Mouse (Mus musculus) spleen, adult 2 months (tissue): Measurements from ENCODE around the gene Shank1.

Experiments
- CTCF ChIP-seq: fragments of 200-500 bp; IDR thresholded peaks from 2 replicates; pipeline ENCODE4 v1.5.1; 2011; ENCODE audit warnings: mild to moderate bottlenecking, inconsistent platforms; ENCODE audit not compliant: insufficient read depth, insufficient read length, insufficient replicate concordance; ENCODE audit errors: extremely low read depth
- POLR2A ChIP-seq: fragments of 200-500 bp; IDR thresholded peaks from 2 replicates; pipeline ENCODE4 v1.6.1; 2011; ENCODE audit warnings: low read depth, low read length, inconsistent platforms

DNA sequence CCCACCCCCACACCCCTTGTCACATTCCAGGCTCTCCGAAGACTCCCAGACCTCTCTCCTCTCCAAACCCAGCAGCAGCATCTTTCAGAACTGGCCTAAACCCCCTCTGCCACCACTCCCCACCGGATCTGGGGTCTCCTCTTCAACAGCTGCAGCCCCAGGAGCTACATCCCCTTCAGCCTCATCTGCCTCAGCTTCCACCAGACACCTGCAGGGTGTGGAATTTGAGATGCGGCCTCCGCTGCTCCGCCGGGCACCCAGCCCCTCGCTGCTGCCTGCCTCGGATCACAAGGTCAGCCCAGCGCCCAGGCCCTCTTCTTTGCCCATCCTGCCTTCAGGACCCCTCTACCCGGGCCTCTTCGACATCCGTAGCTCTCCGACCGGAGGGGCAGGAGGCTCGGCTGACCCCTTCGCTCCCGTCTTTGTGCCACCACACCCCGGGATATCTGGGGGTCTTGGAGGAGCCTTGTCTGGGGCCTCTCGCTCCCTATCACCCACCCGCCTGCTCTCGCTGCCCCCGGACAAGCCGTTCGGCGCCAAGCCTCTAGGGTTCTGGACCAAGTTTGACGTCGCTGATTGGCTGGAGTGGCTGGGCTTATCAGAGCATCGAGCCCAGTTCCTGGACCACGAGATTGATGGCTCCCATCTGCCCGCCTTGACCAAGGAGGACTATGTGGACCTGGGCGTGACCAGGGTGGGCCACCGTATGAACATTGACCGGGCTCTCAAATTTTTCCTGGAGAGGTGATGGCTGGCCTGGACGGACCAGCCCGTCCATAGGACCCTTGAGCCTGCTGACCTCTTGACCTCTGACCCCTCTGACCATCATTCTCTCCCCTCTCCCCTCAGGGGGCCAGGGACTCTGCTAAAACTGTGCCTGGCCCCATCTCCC, 46.8 kb downstream of the Shank1 start:
- TF ChIP-seq CTCF: no peak
- TF ChIP-seq POLR2A: no peak
